Mouse (Mus musculus): ENCODE measurements around the gene Trim21. TPM values are rescaled to one million over a fixed set of nuclear protein-coding genes. Genes with fewer than 3 reads are reported as not detected.

Trim21 gene
- polyA plus RNA-seq, 1 experiment, result 4.5 TPM

DNA sequence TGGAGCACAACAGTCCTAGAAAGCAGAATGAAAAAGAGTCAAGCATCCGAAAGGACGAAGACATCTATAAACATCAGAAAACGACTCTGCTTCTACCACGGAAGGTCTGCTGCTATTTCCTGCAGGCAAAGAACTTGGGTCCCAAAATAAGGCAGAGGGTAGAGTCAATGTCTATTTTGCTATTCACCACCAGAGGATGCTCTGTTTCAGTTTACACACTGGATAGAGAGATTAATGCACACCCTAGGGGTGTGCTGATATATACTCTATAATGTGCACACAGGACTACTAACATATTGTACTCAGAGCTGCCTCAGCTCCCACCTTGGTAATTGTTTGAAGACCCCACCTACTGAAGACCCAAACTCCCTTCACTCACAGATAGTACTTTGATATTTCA lies 933 bp upstream of the Trim21 start:
- DNase-seq, result no peak
- no peaks in the 10 kb centered on the region for H3K4me1 ChIP-seq (ENCODE audit: control insufficient read depth, insufficient read depth, low read length)
- H3K27me3 ChIP-seq (replicated peaks; ENCODE audit: control insufficient read depth, insufficient read depth, low read length), result no peaks in the 10 kb centered on the region
- H3K4me3 ChIP-seq (ENCODE audit: insufficient read depth, low read depth, low read length), result no peak overlapping the region
- H3K36me3 ChIP-seq (ENCODE audit: control insufficient read depth, insufficient read depth, low read length), result no peaks in the 10 kb centered on the region; the same call in 1 of the 2 replicates
- no peak overlapping the region for H3K27ac ChIP-seq (ENCODE audit: insufficient read depth, low read depth, low read length)
- 93% methylated on average over 4 of the region's 4 CpGs for WGBS
- TF ChIP-seq POLR2A (IDR thresholded peaks at IDR 0.05; ENCODE audit: low read depth, low read length) (no peak), CTCF (conservative IDR thresholded peaks at IDR 0.05; ENCODE audit: insufficient read depth, insufficient read length, low read depth, low read length) (no peak)

DNA sequence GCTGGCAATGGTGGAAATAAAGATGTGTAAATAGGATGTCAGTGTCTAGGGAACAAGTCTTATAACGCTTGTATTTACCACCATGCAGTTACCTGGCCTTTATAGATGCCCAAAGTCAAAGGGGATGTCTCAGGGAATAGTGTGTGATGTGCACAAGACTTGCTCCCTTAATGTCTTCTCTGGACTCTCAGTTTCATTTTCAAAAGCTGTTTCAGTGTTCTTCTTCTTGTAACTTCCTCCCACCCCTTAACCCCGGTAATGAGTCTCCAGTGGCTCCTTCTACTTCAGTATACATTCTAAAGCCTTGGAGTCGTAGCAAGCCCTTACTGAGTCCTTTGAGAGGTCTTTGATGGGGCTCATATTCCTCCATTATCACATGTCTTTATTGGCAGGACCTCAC lies 12.0 kb downstream of the Trim21 start:
- H3K36me3 ChIP-seq (ENCODE audit: control insufficient read depth, insufficient read depth, low read length), result no peaks in the 10 kb centered on the region
- DNase-seq, result no peak
- no peak overlapping the region for H3K4me3 ChIP-seq (ENCODE audit: insufficient read depth, low read depth, low read length)
- no peaks in the 10 kb centered on the region for H3K4me1 ChIP-seq (ENCODE audit: control insufficient read depth, insufficient read depth, low read length)
- no peak overlapping the region for H3K27ac ChIP-seq (ENCODE audit: insufficient read depth, low read depth, low read length)
- TF ChIP-seq CTCF (conservative IDR thresholded peaks at IDR 0.05; ENCODE audit: insufficient read depth, insufficient read length, low read depth, low read length), result no peak
- no peak for TF ChIP-seq POLR2A (IDR thresholded peaks at IDR 0.05; ENCODE audit: low read depth, low read length)
- H3K27me3 ChIP-seq (replicated peaks; ENCODE audit: control insufficient read depth, insufficient read depth, low read length), result no peaks in the 10 kb centered on the region
- 76% methylated on average over 3 of the region's 3 CpGs for WGBS

DNA sequence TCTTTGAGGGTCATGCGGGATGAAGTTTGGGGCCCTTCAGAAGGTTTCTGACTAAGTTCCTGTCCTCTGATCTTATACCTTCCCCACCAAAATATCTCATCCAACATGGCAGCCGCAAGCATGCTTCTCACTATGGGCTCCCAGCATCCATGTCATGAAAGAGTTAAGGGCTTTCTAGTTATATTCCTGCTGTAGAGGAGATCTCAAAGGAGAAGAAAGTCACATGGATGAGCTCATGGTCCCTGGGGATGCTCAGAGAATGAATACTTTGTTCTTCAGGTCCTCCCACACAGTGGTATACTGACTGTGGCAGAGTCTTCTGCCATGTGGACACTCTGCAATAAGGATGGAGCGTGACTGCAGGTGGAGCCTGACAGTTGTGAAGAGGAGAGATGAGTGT lies 15.7 kb downstream of the Trim21 start, which contains the start of gene Olfr549:
Gene Olfr549 (plus strand): TSS at position 301 of the 400 bp plus-strand sequence.
- Histone ChIP-seq H3K27me3 (replicated peaks; ENCODE audit: control insufficient read depth, insufficient read depth, low read length) (no peaks in the 10 kb centered on the region), H3K27ac (ENCODE audit: insufficient read depth, low read depth, low read length) (no peak within 1 kb of the TSS), H3K36me3 (ENCODE audit: control insufficient read depth, insufficient read depth, low read length) (no peaks in the 10 kb centered on the region), H3K4me1 (ENCODE audit: control insufficient read depth, insufficient read depth, low read length) (no peaks in the 10 kb centered on the region), H3K4me3 (ENCODE audit: insufficient read depth, low read depth, low read length) (no peak within 1 kb of the TSS)
- 87% methylated on average over 3 of the region's 3 CpGs for WGBS
- TF ChIP-seq CTCF (conservative IDR thresholded peaks at IDR 0.05; ENCODE audit: insufficient read depth, insufficient read length, low read depth, low read length) (no peak), POLR2A (IDR thresholded peaks at IDR 0.05; ENCODE audit: low read depth, low read length) (no peak)
- no peak for DNase-seq

DNA sequence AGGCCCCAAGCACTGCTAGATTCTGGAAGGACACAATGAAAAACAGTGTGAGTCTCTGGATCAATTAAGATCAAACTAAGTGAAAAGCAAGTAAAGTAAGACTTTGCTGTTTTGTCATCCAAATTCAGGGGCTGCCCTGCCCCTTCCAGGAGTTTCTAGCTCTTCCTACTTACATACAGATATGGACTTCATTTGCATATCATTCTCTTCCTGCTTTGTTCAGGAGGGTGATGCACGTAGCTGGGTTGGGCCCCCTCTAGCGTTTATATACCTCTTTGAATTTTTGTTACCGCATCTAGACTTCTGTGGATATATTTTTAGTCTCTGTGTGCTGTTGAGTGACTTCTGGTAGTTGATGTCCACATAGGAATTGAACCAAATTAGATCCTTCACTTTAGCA lies 24.0 kb downstream of the Trim21 start:
- no peak overlapping the region for H3K27ac ChIP-seq (ENCODE audit: insufficient read depth, low read depth, low read length)
- no peak for DNase-seq
- H3K4me3 ChIP-seq (ENCODE audit: insufficient read depth, low read depth, low read length), result no peak overlapping the region
- H3K36me3 ChIP-seq (ENCODE audit: control insufficient read depth, insufficient read depth, low read length), result no peaks in the 10 kb centered on the region
- H3K27me3 ChIP-seq (replicated peaks; ENCODE audit: control insufficient read depth, insufficient read depth, low read length), result no peaks in the 10 kb centered on the region
- no peaks in the 10 kb centered on the region for H3K4me1 ChIP-seq (ENCODE audit: control insufficient read depth, insufficient read depth, low read length)
- WGBS, result 44% methylated on average over 3 of the region's 3 CpGs
- TF ChIP-seq POLR2A (IDR thresholded peaks at IDR 0.05; ENCODE audit: low read depth, low read length) (no peak), CTCF (conservative IDR thresholded peaks at IDR 0.05; ENCODE audit: insufficient read depth, insufficient read length, low read depth, low read length) (no peak)

DNA sequence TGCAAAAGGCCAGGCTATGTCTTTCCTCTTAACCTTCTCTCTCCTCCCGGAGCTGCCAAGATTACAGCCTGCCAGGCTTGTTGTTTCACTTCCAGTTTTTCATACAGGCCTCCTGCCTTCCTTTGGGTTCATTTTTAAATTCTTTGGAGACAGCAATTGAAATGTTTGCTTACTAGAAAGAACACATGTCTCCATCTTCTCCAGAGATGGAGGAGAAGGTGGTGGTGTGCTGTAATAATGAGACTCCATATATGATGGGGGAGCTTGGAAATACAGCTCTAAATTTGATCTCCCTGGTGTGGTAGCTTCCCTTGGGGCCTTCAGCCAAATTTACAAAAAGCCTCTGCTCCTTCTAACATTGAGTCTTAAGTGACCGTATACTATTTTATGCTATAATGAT lies 24.7 kb downstream of the Trim21 start, which contains the start of gene Olfr548-ps1:
Gene Olfr548-ps1 (plus strand): TSS at position 301 of the 400 bp plus-strand sequence.
- DNase-seq, result no peak
- Histone ChIP-seq H3K4me3 (ENCODE audit: insufficient read depth, low read depth, low read length) (no peak within 1 kb of the TSS), H3K27me3 (replicated peaks; ENCODE audit: control insufficient read depth, insufficient read depth, low read length) (no peaks in the 10 kb centered on the region), H3K27ac (ENCODE audit: insufficient read depth, low read depth, low read length) (no peak within 1 kb of the TSS), H3K4me1 (ENCODE audit: control insufficient read depth, insufficient read depth, low read length) (no peaks in the 10 kb centered on the region), H3K36me3 (ENCODE audit: control insufficient read depth, insufficient read depth, low read length) (no peaks in the 10 kb centered on the region)
- TF ChIP-seq POLR2A (IDR thresholded peaks at IDR 0.05; ENCODE audit: low read depth, low read length) (no peak), CTCF (conservative IDR thresholded peaks at IDR 0.05; ENCODE audit: insufficient read depth, insufficient read length, low read depth, low read length) (no peak)
- 84% methylated on average over 2 of the region's 2 CpGs for WGBS

DNA sequence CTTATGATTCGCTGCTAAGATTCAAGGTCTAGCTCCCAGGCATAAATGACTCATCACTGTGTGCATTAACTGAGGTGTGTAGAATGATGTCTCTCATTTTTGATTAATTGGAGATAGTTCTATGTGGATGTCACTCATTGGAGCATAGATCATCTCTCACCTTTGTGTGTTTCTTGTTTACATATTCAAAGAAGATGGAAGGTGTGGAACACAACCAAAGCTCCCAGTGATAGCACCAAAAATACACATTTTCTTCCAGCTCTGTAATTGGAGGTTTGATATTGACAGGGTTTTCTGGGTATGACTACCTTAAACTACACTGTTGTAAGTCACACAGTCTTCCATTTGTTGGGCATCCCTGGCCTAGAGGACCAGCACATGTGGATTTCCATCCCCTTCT lies 30.8 kb downstream of the Trim21 start, which contains the start of gene Olfr547:
Gene Olfr547 (plus strand): TSS at position 301 of the 400 bp plus-strand sequence.
- TF ChIP-seq CTCF (conservative IDR thresholded peaks at IDR 0.05; ENCODE audit: insufficient read depth, insufficient read length, low read depth, low read length) (no peak), POLR2A (IDR thresholded peaks at IDR 0.05; ENCODE audit: low read depth, low read length) (no peak)
- no peak within 1 kb of the TSS for H3K4me3 ChIP-seq (ENCODE audit: insufficient read depth, low read depth, low read length)
- H3K4me1 ChIP-seq (ENCODE audit: control insufficient read depth, insufficient read depth, low read length), result no peaks in the 10 kb centered on the region
- WGBS, result 79% methylated on average over 1 of the region's 1 CpGs
- no peak for DNase-seq
- no peaks in the 10 kb centered on the region for H3K27me3 ChIP-seq (replicated peaks; ENCODE audit: control insufficient read depth, insufficient read depth, low read length)
- no peaks in the 10 kb centered on the region for H3K36me3 ChIP-seq (ENCODE audit: control insufficient read depth, insufficient read depth, low read length)
- no peak within 1 kb of the TSS for H3K27ac ChIP-seq (ENCODE audit: insufficient read depth, low read depth, low read length)

DNA sequence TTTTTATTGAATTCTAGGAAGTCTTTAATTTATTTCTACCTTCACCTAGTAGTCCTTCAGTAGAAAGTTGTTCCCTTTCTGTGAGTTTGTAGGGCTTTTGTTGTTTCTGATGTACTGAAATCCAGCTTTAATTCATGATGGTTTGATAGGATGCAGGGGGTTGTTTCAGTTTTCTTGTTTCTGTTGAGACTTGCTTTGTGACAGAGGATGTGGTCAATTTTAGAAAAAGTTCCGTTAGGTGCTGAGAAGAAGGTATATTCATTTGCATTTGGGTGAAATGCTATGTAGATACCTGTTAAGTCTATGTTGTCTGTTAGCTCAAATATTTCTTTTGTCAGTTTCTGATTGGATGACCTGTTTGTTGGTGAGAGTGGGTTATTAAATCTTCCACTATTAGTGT lies 36.2 kb downstream of the Trim21 start:
- no peak overlapping the region for H3K4me3 ChIP-seq (ENCODE audit: insufficient read depth, low read depth, low read length)
- no peaks in the 10 kb centered on the region for H3K36me3 ChIP-seq (ENCODE audit: control insufficient read depth, insufficient read depth, low read length)
- H3K4me1 ChIP-seq (ENCODE audit: control insufficient read depth, insufficient read depth, low read length), result no peaks in the 10 kb centered on the region
- no peak for TF ChIP-seq CTCF (conservative IDR thresholded peaks at IDR 0.05; ENCODE audit: insufficient read depth, insufficient read length, low read depth, low read length)
- TF ChIP-seq POLR2A (IDR thresholded peaks at IDR 0.05; ENCODE audit: low read depth, low read length), result no peak
- H3K27ac ChIP-seq (ENCODE audit: insufficient read depth, low read depth, low read length), result no peak overlapping the region
- 88% methylated on average over 1 of the region's 1 CpGs for WGBS
- H3K27me3 ChIP-seq (replicated peaks; ENCODE audit: control insufficient read depth, insufficient read depth, low read length), result no peaks in the 10 kb centered on the region
- no peak for DNase-seq

DNA sequence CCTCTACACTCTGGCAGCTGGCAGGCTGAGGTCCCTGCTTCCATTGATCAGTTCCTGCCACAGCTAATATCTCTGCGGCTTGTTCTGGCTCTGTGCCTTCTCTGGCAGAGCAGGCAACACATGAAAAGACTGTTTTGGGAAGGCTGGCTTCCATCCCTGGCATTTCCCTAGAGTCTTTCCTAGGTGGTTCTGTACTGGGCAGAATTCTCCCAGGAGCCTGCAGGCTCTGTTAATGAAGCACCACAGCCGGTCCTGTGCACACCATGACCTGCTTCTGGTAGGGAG lies 48.3 kb downstream of the Trim21 start:
- no peak for DNase-seq
- H3K27me3 ChIP-seq (replicated peaks; ENCODE audit: control insufficient read depth, insufficient read depth, low read length), result no peaks in the 10 kb centered on the region
- TF ChIP-seq CTCF (conservative IDR thresholded peaks at IDR 0.05; ENCODE audit: insufficient read depth, insufficient read length, low read depth, low read length) (no peak), POLR2A (IDR thresholded peaks at IDR 0.05; ENCODE audit: low read depth, low read length) (no peak)
- H3K36me3 ChIP-seq (ENCODE audit: control insufficient read depth, insufficient read depth, low read length), result no peaks in the 10 kb centered on the region
- H3K4me3 ChIP-seq (ENCODE audit: insufficient read depth, low read depth, low read length), result no peak overlapping the region
- H3K4me1 ChIP-seq (ENCODE audit: control insufficient read depth, insufficient read depth, low read length), result no peaks in the 10 kb centered on the region
- H3K27ac ChIP-seq (ENCODE audit: insufficient read depth, low read depth, low read length), result no peak overlapping the region
- WGBS, result 66% methylated on average over 2 of the region's 2 CpGs
